Mouse (Mus musculus): ENCODE results near the gene Hoxa9.

The Hoxa9 gene

GRCm38 (mm10) chr6:52177806-52178205 is 53.1 kb downstream of the Hoxa9 start:
- DNase-seq: no peak

DNA sequence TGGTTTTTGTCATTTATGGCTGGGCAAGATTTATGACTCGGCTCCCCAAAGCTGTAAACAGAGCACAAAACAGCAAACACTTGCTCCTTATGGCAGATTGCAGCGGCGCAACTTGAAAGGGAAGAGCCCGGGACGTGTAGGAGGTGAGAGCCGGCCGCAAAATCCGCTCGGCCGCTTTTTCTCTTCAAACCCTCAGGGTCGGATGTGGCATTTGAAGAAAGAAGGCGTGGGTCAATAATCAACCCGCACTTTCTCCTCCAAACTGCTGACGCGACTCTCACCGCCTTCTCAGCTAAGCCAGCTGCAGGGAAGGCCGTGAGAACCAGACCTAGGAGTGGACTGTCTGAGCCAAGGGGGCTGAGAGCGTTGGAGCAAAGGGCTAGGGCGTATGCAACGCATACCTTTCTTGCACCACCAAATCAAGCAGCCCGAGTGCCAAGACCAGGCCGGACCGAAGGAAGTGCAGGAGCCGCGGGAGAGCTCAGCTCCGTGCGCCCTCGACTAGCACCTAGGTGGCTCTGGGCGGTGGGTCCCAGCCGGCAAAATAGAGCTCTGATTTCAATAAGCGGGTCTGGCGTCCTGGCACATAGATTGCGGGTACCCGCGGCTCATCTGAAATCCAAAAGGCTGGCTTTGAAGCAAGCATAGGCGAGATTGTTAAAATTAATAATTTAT is 53.7 kb downstream of the Hoxa9 start, which contains the start of gene 5730596B20Rik:
Gene 5730596B20Rik (plus strand): TSS at position 438 of the 675 bp plus-strand sequence.
- no peak for DNase-seq

GRCm38 (mm10) chr6:52176391-52176790 is 54.5 kb downstream of the Hoxa9 start:
- no peak for DNase-seq

DNA sequence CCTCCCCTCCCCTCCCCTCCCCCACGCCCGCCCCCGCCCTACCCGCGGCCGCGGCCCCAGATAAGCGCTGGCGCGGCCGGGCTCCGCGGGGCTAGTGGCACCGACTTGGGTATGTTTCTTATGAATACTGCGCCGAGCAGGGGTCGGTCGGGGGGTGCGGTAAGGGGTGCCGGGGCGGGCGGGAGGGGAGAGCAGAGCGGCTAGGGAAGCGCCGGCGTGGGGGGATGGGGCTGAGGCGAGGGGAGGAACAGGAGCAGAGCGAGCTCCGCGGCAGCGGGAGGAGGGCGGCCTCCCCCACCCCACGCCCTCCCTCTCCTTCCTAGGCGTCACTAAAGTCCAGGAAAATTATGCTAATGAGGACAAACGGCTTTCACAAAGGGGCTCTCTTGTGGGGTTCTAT is 55.0 kb downstream of the Hoxa9 start:
- no peak for DNase-seq

DNA sequence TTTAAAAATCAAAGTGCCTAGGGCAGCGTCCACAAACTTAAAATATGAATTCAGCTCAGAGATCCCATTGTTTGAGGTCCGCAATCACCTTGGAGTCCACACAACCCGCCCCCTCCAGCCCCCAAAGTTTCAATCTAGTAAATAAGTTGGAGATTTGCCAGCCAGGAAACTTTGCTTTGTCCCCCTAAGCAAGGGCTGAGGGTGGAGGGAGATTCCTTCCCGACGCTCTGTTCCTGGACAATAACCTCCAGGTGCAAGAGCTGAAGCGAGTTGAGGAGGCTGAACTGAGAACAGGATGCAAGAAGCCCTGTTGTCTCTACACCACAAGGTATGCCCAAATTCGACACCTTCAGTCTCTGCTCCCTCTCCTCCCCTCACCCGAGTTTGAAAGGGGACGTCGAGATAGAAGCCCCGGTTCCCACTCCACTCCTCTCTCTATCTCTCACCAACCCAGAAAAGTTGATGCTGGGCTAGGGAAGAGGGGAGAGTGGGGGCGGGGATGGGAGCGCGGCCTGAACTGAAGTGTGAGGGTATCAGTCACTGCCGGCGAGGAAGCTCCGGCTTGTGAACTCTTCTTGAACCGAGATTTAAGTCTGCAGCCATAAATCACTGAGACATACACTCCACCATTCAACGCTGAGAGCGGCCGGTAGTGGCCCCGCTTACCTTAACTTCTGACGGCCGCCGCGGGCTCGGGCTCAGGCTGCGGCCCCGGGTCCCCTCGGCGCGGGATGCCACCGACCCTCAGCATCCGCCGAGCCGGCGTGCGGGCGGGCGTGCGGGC is 55.7 kb downstream of the Hoxa9 start:
- no peak for DNase-seq

DNA sequence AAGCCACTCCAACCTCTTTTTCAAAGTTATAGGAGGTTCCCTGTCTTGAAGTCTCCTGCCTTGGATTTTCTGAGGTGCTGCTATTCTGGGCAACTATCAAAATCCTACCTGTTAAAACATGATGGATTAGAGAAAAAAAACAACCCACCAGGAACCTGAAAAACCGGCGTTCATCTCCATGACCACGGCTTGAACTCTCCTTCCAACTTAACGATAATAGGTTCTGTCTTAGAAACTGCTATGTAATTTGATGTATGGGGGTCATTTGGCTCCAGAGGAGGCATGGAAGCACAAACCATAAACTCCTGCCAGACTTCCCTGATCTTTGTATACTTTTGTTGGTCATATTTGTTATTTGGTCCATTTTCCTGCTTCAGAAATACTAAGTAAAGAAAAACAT is 57.2 kb downstream of the Hoxa9 start:
- no peak for DNase-seq
